7 mouse cellular contexts compared by ENCODE assay signal in genomic region chr11:97949703-97950475, GRCm38 (mm10). TPM values are rescaled to one million over a fixed set of nuclear protein-coding genes. Genes with fewer than 3 reads are reported as not detected.
A peak's percentile ranks its signal among the peaks of the same experiment; 100 is the strongest.
DNase-seq lines count a peak whose midpoint lies in the region; ATAC-seq and TF ChIP-seq lines count a peak whose summit lies in the region.

No protein-coding gene starts in this region.

- in situ Hi-C loops in CH12.LX (cut with MboI; ENCODE audit: low pct_ligation_motif_present, low pct_unique_long_range_greater_than_20kb, low sequenced_read_pairs), result no loop called here

- peak; percentile 94 for ATAC-seq in erythroblast, adult 5-6 weeks (replicated peaks; ENCODE audit: low FRiP score, poor library complexity, severe bottlenecking)
- peak; percentile 51 for ATAC-seq in megakaryocyte, adult 5-6 weeks (ENCODE audit: poor library complexity, severe bottlenecking)
- ATAC-seq in frontal cortex, adult (ENCODE audit: low TSS enrichment), result no peak

- H3K36me3 ChIP-seq in CH12.LX (replicated peaks in 1 of 2; ENCODE audit: control insufficient read depth in 1 of 2, insufficient read depth in 1 of 2, low read length in 1 of 2), result no peaks in the 10 kb centered on the region

- no peak overlapping the region for H3K27ac ChIP-seq in CH12.LX (ENCODE audit: insufficient read depth, low read depth)

- no peak for TF ChIP-seq POLR2A in CH12.LX (IDR thresholded peaks at IDR 0.05; ENCODE audit: low read depth, low read length)

- dilution Hi-C loops in CH12.LX (cut with MboI; ENCODE audit: extremely low pct_ligation_motif_present, extremely low pct_unique_long_range_greater_than_20kb, low sequenced_read_pairs), result no loop called here

- no peak overlapping the region for H3K9ac ChIP-seq in CH12.LX (ENCODE audit: insufficient read depth, low read depth)

- no peaks in the 10 kb centered on the region for H3K79me2 ChIP-seq in CH12.LX (replicated peaks; ENCODE audit: control insufficient read depth, extremely low read depth, insufficient read depth, poor library complexity, severe bottlenecking)

- no peak overlapping the region for H3K4me3 ChIP-seq in CH12.LX (replicated peaks in 1 of 3; ENCODE audit: low read depth in 2 of 3, low read length in 2 of 3, poor library complexity in 1 of 3)

- no peak for TF ChIP-seq EP300 in CH12.LX (IDR thresholded peaks at IDR 0.05; ENCODE audit: low read length)

- H3K27me3 ChIP-seq in CH12.LX (replicated peaks), result no peaks in the 10 kb centered on the region

- no peak overlapping the region for H3K4me2 ChIP-seq in CH12.LX (ENCODE audit: insufficient read depth, low read depth, poor library complexity, severe bottlenecking)

- no peak for TF ChIP-seq CTCF in CH12.LX (conservative IDR thresholded peaks at IDR 0.05 in 1 of 2, IDR thresholded peaks at IDR 0.05 in 1 of 2; ENCODE audit: low read depth in 2 of 2, low read length in 2 of 2)

- DNase-seq in CH12.LX (ENCODE audit: extremely low read depth), result no peak
- peak; percentile 70 for DNase-seq in MEL-GATA-1-ER (ENCODE audit: extremely low read depth, low read depth)
- no peak for DNase-seq in frontal cortex, postnatal 36 days (ENCODE audit: low spot score in 2 of 2)
- no peak for DNase-seq in urinary bladder, postnatal 10 days (ENCODE audit: low spot score)

- no peaks in the 10 kb centered on the region for H3K9me3 ChIP-seq in CH12.LX (replicated peaks; ENCODE audit: low read length)

- TF ChIP-seq RAD21 in CH12.LX (IDR thresholded peaks at IDR 0.05; ENCODE audit: low read depth, low read length), result no peak

- H3K4me1 ChIP-seq in CH12.LX (ENCODE audit: control insufficient read depth in 1 of 2, insufficient read depth in 2 of 2), result peaks cover 18 to 40% of the 10 kb centered on the region in 2 experiments

TF ChIP-seq in CH12.LX, 34 proteins besides CTCF, POLR2A, EP300 and RAD21:
- TF ChIP-seq MYC (IDR thresholded peaks at IDR 0.05; ENCODE audit: low read depth, low read length), result no peak
- no peak for TF ChIP-seq CHD1 (IDR thresholded peaks at IDR 0.05; ENCODE audit: low read depth, low read length)
- TF ChIP-seq MEF2A (IDR thresholded peaks at IDR 0.05; ENCODE audit: borderline replicate concordance, low read depth, low read length), result no peak
- no peak for TF ChIP-seq MXI1 (IDR thresholded peaks at IDR 0.05; ENCODE audit: low read depth, low read length)
- peak; percentile 82 for TF ChIP-seq MAFK (IDR thresholded peaks at IDR 0.05; ENCODE audit: insufficient replicate concordance, low read length)
- no peak for TF ChIP-seq BHLHE40 (IDR thresholded peaks at IDR 0.05; ENCODE audit: low read depth, low read length)

RNA-seq across cellular contexts. Expression of gene Plxdc1, which starts 36.4 kb away (rescaled TPM):
- total RNA-seq in CH12.LX (2012; rRNA removed) (0.04 and 0.08 TPM in 2 replicates), CH12.LX (2014; rRNA removed) (not detected in 2 replicates)
- polyA plus RNA-seq in CH12.LX (2012; ENCODE audit: insufficient read length, low read depth), result 0.16 TPM in 1 of 2 replicates, not detected in the other
- total RNA-seq in erythroblast, adult 5-6 weeks (2015; ENCODE audit: low replicate concordance), result 2.1 TPM in 1 of 2 replicates, not detected in the other
- 1.0 and 1.8 TPM in 2 replicates for total RNA-seq in erythroblast, adult 5-6 weeks (2017; ENCODE audit: low replicate concordance)
- 13.7 and 15.9 TPM in 2 replicates for total RNA-seq in megakaryocyte, adult 5-6 weeks (2015)
- total RNA-seq in megakaryocyte, adult 5-6 weeks (2017), result 6.3 and 6.7 TPM in 2 replicates

RNA-seq across cellular contexts. Expression of gene Arl5c, which starts 46.1 kb away (rescaled TPM):
- total RNA-seq in CH12.LX (2012; rRNA removed) (28.2 and 28.5 TPM in 2 replicates), CH12.LX (2014; rRNA removed) (32.2 and 33.1 TPM in 2 replicates)
- polyA plus RNA-seq in CH12.LX (2012; ENCODE audit: insufficient read length, low read depth), result 36.1 and 45.5 TPM in 2 replicates
- 0.96 and 5.9 TPM in 2 replicates for total RNA-seq in erythroblast, adult 5-6 weeks (2015; ENCODE audit: low replicate concordance)
- 1.5 and 2.6 TPM in 2 replicates for total RNA-seq in erythroblast, adult 5-6 weeks (2017; ENCODE audit: low replicate concordance)
- 42.9 and 56.3 TPM in 2 replicates for total RNA-seq in megakaryocyte, adult 5-6 weeks (2015)
- total RNA-seq in megakaryocyte, adult 5-6 weeks (2017), result 51.2 TPM in 2 replicates

Comparison
In these comparisons a context has a peak if more than half of its experiments do, and no peak if none do; other contexts are left out.
1. RNA of gene Arl5c, which starts 46.1 kb away (total RNA-seq): 42.9 to 56.3 TPM in megakaryocyte, adult 5-6 weeks and 28.2 to 33.1 TPM in CH12.LX; 0.96 to 5.9 TPM in erythroblast, adult 5-6 weeks; every median in the first group is over 4 times any median in the second.